Mouse (Mus musculus) embryo, embryonic 10.5 days (tissue): ENCODE results near the gene Plin5.

Experiments used
- DNase-seq: peaks from one replicate; pipeline ENCODE4 v3.0.0-alpha.2; 2015; ENCODE audit warnings: low spot score

Gene Plin5

DNA sequence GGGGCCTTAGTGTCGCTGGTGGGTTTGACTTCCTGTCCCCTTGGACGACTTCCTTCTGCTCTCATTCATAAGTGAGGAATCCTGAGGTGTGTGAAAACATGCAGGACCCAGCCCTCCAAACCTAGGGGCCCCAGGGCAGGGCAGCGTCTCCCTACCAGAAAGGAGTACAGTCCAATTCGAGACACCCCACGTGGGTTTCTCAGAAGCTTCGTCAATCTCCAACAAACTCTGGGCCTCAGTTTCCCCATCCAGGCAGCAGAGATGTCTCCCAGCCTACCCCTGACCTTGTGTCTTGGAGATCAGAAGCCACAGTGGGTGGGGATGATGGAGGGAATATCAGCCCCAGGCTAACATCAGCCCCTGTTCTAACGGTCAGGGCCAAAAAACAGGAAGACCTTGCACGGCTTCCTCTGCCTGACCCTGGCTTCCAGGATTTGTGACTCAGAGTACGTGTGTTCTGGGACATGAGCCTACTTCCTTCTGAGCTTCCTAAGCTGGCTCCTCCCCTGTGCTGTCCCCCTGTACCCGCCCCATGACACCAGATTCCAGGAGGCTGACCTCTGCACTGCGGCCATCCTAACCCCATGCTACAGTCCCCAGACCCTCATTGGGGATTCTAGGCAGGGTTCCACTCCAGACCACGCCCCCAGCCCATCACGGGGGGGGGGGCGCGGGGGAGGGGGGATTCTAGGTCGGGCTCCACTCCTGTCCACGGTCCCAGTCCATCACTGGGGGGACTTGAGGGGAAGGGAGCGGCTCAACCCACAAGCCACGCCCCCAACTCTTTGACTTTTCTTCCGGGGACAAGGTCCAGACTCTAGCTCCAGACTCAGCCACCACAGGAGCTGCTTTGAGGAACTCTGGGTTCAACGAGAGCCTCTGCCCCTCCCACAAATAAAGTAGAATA is 16.3 kb upstream of the Plin5 start:
- DNase-seq = peak; percentile 66

GRCm38 (mm10) chr17:56132661-56133060 is 15.3 kb upstream of the Plin5 start:
- peak; percentile 75 for DNase-seq

DNA sequence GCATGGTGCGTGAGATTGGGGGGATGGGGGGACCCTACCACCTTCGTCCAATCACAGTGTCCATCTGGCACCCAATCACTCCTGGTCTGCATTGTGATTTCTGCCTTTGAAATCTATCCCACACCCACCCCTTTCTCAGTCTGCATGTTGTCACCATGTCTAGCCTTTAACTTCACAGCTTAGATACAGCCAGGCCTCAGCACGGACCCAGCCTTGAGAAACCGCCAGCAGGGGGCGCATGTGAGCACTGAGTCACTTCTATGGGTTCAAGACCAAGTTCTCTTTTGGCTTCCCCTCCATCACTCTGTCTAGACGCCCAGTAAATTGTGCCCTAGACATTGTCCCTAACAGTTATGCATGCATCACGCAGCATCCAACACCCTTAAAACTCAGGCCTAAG is 14.4 kb upstream of the Plin5 start:
- DNase-seq = peak; percentile 58

DNA sequence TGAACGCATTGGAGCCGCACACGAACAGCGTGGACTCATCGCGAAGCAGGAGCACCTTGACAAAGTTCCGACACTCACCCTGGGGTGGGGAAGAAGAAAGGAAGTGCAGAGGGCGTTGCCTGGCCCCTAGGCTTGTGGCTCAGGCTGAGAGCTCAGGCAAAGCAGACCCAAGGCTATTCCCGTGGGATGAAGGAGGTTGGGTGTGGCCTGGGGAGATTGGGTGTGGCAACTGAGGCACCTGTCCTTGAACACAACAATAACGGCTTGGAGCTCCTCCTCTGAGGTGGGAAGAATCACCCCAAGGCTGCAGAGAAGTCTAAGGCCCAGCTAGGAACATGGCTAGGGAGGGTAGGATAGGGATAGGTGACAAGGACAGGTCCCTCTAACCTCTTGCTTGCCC is 13.7 kb upstream of the Plin5 start:
- no peak for DNase-seq

- no peak for DNase-seq
Observed at GRCm38 (mm10) chr17:56128246-56128645, 10.8 kb upstream of the Plin5 start.

DNA sequence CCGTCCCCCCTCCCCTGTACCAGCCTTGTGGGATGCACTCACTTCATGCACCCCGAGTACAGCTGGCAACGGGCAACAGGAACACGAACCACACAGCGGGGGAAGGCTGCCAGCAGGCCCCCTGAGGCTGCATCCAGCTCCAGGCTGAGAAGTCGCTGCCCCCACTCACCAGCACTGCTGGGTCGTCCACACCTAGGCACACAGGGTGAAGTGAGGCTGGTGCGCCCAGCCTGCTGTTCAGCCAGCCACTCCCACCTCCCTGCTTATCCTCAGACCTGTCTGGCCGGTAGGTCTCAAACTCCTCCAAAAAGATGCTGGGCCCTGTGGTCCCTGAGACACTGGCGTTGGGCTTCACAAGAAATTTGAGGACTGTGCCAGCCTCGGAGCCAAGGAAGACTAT is 8.8 kb upstream of the Plin5 start:
- DNase-seq = no peak

DNA sequence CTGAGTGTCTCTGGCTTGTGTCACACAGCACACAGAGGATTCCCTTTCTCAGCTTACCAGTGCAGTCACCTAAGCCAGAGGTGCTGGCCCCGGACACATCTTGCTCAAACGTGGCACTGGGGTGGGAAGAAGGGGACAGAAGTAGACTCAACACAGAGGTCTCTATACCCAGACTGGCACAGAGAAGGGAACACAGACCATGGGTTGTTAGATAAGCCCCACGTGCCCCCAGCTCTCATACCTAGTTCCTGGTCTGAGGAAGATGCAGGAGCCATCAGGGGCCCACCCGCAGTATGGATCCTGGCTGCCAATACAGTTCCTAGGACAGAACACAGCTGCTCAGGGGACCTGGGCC is 7.9 kb upstream of the Plin5 start:
- DNase-seq = no peak

DNA sequence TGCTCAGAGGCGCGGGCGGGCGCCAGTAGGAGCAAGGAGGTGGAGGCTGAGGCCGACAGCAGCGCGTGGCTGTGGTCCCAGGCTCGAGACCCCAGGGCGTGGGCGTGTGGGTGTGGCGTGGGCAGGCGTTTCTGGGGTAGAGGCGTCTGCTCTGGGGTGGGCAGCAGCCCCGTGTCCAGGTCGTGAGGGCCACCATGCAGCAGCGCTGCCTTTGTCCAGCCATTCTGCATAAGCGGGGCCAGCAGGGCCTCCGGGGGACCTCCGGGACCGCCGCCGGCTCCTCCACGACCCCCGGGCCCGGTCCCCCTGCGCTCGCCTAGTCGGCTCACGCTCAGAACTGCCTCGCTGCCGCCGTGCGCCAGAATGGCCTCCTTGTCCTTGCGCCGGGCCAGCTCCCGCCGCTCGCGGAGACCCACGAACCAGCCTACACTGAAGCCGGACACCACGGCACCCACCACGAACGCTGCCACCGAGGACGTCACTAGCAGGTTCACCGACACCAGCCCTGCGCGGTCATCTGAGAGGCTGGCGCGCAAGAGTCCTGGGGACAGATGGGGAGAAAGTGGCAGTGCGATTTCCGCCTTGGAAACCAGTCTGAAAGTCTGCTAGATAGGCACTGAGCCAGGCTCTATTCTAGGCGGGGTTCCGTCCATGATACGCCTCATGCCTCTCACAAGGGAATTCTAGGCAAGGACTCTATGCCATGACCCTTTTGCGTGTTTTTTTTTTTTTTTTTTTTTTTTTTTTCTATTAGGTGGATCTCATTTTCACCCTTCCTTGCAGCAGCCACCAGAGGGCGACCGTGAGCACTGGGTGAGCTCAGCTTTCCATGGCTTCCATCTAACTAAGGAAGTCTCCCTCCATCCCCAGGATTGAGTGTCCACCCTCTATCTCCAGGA is 7.2 kb upstream of the Plin5 start:
- DNase-seq = peak; percentile 75

GRCm38 (mm10) chr17:56123681-56124340 is 6.4 kb upstream of the Plin5 start:
- DNase-seq = no peak

- DNase-seq = no peak
Observed at GRCm38 (mm10) chr17:56123161-56123560, 5.8 kb upstream of the Plin5 start.

- DNase-seq = no peak
Observed at GRCm38 (mm10) chr17:56121826-56122225, 4.4 kb upstream of the Plin5 start, which contains the start of gene Lrg1. Lrg1 (minus strand) TSS chr17:56122001.

- no peak for DNase-seq
Observed at GRCm38 (mm10) chr17:56119981-56120880, 2.8 kb upstream of the Plin5 start.

GRCm38 (mm10) chr17:56119431-56119830 is 2.0 kb upstream of the Plin5 start:
- no peak for DNase-seq

DNA sequence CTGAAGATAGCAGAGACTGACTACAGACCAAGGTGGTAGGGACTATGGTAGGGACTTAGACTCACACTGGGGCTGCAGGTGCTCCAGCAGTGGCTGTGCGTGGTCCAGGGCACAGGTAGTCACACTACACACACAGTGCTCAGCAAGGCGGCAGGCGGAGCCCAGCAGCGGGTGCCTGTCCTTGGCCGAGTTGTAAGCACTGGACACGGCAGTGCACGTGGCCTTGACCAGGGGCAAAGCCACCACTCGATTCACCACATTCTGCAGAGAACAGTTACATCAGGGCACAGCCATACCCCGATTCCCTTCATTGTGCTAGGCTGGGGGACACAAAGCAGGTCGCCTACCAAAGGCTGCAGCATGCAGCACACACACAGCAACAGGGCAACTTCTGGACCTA is 1.2 kb downstream of the Plin5 start:
- DNase-seq = no peak

DNA sequence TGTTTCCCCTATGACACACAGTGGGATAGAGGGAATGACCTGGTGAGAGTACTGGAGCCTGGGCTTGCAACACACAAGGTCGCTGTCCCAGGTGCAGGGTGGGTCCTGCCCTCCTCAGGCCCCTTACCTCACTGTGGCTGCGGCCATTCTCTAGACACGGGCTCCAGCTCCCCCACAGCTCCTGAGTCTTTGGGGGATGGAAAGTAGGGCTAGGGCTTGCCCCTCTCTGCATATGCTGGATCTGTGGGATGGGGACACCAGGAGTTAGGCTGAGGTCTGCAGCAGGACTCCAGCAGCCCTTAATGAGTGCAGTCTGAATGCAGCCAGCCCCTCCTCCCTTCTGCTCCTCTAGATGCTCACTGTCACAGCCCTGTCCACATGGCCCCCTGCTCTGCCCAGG is 4.7 kb downstream of the Plin5 start:
- no peak for DNase-seq

- DNase-seq = peak; percentile 90
Observed at GRCm38 (mm10) chr17:56111864-56112263, 5.5 kb downstream of the Plin5 start.

DNA sequence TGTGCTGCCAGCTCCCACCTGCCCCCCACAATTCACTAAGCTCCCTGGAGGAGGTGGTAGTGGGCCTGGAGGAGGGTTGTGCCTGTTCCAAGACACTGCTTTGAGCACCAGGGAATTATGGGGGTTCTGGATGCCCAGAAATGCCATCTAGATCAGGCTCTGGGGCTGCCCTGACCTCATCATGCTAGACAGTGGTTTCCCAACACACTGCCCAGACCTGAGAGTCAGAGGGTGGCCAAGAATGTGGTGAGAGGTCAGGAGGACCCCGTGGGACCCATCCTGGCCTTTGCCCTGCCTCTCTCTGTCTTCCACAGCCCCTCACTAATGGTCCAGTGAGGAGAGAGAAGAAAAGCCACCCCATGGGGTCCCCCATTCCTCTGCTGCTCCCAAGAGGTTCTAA is 6.4 kb downstream of the Plin5 start:
- DNase-seq = no peak

DNA sequence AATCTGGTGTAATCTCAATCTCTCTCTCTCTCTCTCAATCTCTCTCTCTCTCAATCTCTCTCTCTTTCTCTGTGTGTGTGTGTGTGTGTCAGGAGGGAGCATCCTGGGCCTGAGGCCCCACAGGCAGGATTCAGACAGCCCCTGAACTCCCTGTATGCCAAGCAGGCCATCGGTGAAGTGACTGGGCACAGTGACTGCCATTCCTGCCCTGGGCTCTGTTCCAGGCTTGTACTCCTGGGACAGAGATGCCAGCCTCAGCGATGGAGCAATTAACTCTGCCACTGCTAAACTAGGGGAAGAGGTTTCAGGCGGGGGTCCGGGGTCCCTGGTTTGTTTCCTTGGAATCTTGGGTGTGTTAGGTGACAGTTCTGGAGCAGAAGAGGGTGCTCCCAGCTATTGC is 6.8 kb downstream of the Plin5 start:
- DNase-seq = no peak

- DNase-seq = no peak
Observed at GRCm38 (mm10) chr17:56109219-56110051, 8.0 kb downstream of the Plin5 start, which contains the start of gene Plin4. Plin4 (minus strand) TSS chr17:56109803.

DNA sequence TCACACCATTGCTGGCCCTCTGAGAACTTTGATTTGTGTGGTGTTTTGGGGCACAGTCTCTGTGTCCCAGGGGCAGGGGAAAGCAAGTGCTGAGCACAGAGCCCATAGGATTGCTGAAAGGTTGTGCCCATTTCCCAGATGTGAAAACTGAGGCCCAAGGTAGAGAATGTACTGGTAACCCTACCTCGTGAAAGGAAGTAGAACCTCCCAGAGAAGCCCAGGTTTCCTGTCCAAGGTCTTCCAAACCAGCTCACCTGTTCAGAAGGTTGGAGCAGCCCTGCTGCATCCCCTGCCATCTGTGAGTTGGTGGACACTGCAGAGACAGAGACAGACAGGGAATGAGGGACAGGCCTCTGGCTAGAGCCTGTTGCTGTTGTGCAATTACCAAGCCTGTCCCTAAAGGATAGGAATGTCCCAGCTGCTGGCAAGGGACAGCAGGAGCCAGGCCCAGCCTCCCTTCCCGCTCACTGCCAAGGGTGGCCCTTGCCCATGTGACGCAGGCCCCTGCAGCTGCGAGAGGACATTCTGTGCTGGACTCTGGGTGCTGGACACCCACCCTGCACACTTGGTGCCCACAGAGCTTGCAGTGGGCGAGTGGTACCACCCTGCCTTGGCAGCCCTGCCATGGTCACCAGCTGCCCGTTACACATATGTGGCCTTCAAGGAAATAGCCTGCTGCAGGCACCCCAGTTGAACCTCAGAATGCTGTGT is 8.9 kb downstream of the Plin5 start:
- no peak for DNase-seq
